Mouse (Mus musculus) thymus, adult 2 months (tissue): ENCODE measurements around the gene Rnf38. TPM values are rescaled to one million over a fixed set of nuclear protein-coding genes. Genes with fewer than 3 reads are reported as not detected.

Experiments
- DNase-seq: peaks from one replicate; pipeline ENCODE4 v3.0.0; 2021
- H3K27ac ChIP-seq: fragments of 200-500 bp; 2 replicates; pipeline ENCODE4 v1.5.1; 2012; ENCODE audit warnings: low read length, control low read depth; ENCODE audit not compliant: control insufficient read depth, insufficient read depth
- H3K27me3 ChIP-seq: fragments of 200-500 bp; 2 replicates; pipeline ENCODE4 v1.6.1; 2012; ENCODE audit warnings: mild to moderate bottlenecking, low read length, moderate library complexity, mixed read lengths; ENCODE audit not compliant: control insufficient read depth, insufficient read depth
- H3K36me3 ChIP-seq: fragments of 200-500 bp; 2 replicates; pipeline ENCODE4 v1.6.1; 2012; ENCODE audit warnings: mild to moderate bottlenecking, low read length, moderate library complexity; ENCODE audit not compliant: control insufficient read depth, insufficient read depth
- H3K4me1 ChIP-seq: fragments of 200-500 bp; replicated peaks from 2 replicates; pipeline ENCODE4 v1.6.1; 2012; ENCODE audit warnings: low read length; ENCODE audit not compliant: control insufficient read depth, insufficient read depth
- H3K4me3 ChIP-seq: fragments of 200-500 bp; 2 replicates; pipeline ENCODE4 v1.5.1; 2012; ENCODE audit warnings: mild to moderate bottlenecking, low read length, control low read depth, moderate library complexity; ENCODE audit not compliant: control insufficient read depth, insufficient read depth
- CTCF ChIP-seq: fragments of 200-500 bp; IDR thresholded peaks from 2 replicates; pipeline ENCODE4 v1.5.1; 2012; ENCODE audit warnings: mild to moderate bottlenecking, control low read depth, low read length, moderate library complexity, borderline replicate concordance; ENCODE audit not compliant: control insufficient read depth, poor library complexity, insufficient read depth; ENCODE audit errors: extremely low read depth
- POLR2A ChIP-seq: fragments of 200-500 bp; IDR thresholded peaks from 2 replicates; pipeline ENCODE4 v1.6.1; 2012; ENCODE audit warnings: mild to moderate bottlenecking, low read length, control low read depth, moderate library complexity; ENCODE audit not compliant: control insufficient read depth, poor library complexity, insufficient read depth; ENCODE audit errors: extremely low read depth
- WGBS: fragments of 180-500 bp; shearing (Covaris S2); methylation state at CpG from one replicate; pipeline ENCODE4 v1.1.7; 2018; 5-methylcytosine and 5-hydroxymethylcytosine counted together
- polyA plus RNA-seq: library from polyadenylated mRNA; depleted of rRNA; stranded (reverse); fragments of >200 nt; gene quantifications from 2 replicates; pipeline ENCODE4 v1.2.3, GENCODE M21; 2012

Rnf38 gene
- polyA plus RNA-seq, 1 experiment: 435 TPM

DNA sequence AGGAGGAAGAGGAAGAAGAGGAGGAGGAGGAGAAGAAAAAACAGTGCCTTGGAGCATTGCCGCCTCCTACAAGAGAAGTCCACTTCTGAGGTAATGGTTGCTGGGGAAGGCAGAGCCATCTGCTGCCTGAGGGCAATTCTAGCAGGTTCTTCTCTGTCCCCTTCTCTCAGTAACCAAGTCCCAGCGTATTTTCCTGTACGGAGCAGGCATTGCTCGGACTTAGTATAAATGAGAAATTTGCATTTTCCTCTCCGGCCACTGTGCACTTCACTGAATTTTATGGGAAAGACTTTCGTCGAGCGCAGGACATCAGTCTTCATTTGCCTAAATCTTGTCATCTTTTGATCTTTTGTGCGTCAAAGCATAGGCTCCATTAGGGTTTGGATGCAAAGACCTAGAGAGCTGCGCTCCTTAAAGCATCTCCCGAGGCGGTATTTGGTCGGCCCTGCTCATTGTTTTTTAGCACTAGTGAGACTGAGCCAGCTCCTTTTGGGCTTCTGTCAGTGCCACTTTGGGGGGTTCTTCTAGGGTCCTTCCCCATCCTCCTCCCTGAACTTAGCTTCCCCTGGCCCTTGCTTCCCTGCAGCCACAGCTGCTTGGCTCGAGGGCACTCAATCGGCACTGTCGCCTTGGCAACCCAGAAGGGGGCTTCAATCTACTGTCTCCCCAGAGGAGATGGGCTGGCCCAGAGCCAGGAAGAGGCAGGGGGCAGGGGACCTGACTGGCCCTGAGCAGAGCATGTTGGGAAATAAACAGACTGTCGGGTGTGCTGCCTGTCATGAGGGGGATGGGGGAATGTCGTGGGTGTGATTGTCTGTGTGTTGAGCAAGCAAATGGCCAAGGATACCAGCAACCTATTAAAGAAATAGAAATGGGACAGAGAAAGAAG, 13.7 kb upstream of the Rnf38 start:
- DNase-seq: no peak
- Histone ChIP-seq H3K4me3 (no peak overlapping the region), H3K27me3 (peaks cover 3% of the 10 kb centered on the region; the same call in 1 of the 2 replicates), H3K4me1 (no peaks in the 10 kb centered on the region), H3K36me3 (no peaks in the 10 kb centered on the region), H3K27ac (no peak overlapping the region)
- TF ChIP-seq POLR2A (no peak), CTCF (no peak)
- WGBS: 36% methylated on average over 18 of the region's 18 CpGs

DNA sequence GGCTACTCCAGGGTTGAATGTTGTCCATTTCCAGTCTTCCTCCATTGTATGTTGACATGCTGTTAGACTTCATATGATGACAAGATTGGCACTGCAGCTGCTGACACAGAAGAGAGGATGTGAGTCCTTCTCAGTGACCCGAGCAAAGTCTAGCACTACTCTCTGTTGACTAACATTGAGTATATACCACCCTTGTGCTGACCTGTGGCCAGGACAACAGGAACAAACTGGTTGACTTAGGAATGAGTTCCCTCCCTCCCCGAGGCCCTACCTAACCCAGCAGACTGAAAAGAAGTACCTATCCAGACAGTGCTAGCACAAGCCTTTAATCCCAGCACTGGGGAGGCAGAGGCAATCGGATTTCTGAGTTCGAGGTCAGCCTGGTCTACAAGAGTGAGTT, 12.7 kb upstream of the Rnf38 start:
- Histone ChIP-seq H3K27ac (no peak overlapping the region), H3K27me3 (peaks cover 3% of the 10 kb centered on the region; the same call in 1 of the 2 replicates), H3K4me3 (no peak overlapping the region), H3K4me1 (no peaks in the 10 kb centered on the region), H3K36me3 (no peaks in the 10 kb centered on the region)
- 90% methylated on average over 4 of the region's 4 CpGs for WGBS
- DNase-seq: no peak
- no peak for TF ChIP-seq CTCF
- TF ChIP-seq POLR2A: no peak

GRCm38 (mm10) chr4:44241638-44242037, 8.0 kb upstream of the Rnf38 start:
- Histone ChIP-seq H3K27ac (no peak overlapping the region), H3K4me3 (no peak overlapping the region), H3K27me3 (no peaks in the 10 kb centered on the region), H3K36me3 (no peaks in the 10 kb centered on the region), H3K4me1 (no peaks in the 10 kb centered on the region)
- WGBS: 86% methylated on average over 4 of the region's 4 CpGs
- no peak for DNase-seq
- TF ChIP-seq CTCF: no peak
- no peak for TF ChIP-seq POLR2A

GRCm38 (mm10) chr4:44235946-44236345, 2.4 kb upstream of the Rnf38 start:
- Histone ChIP-seq H3K27me3 (peaks cover 3% of the 10 kb centered on the region; the same call in 1 of the 2 replicates), H3K4me1 (peaks cover 12% of the 10 kb centered on the region), H3K27ac (no peak overlapping the region), H3K36me3 (no peaks in the 10 kb centered on the region), H3K4me3 (no peak overlapping the region)
- WGBS: 96% methylated on average over 2 of the region's 2 CpGs
- TF ChIP-seq POLR2A (no peak), CTCF (no peak)
- DNase-seq: no peak

- under 1% methylated on average over 52 of the region's 62 CpGs for WGBS
- TF ChIP-seq CTCF (no peak), POLR2A (peak; percentile 89)
- peaks cover 12% of the 10 kb centered on the region for H3K4me1 ChIP-seq
Observed at GRCm38 (mm10) chr4:44234004-44234866, 646 bp upstream of the Rnf38 start.

More at GRCm38 (mm10) chr4:44234004-44234866, 646 bp upstream of the Rnf38 start:
- H3K36me3 ChIP-seq: no peaks in the 10 kb centered on the region
- peaks cover 3% of the 10 kb centered on the region; the same call in 1 of the 2 replicates for H3K27me3 ChIP-seq
- peak; percentile 86 for DNase-seq
- peak overlapping the region; percentile 93 for H3K4me3 ChIP-seq
- peak overlapping the region; percentile 53 for H3K27ac ChIP-seq
